Mouse (Mus musculus): ENCODE measurements at regions not wholly inside any gene's neighbourhood (a gene's known extent, or its start where the extent isn't known, plus 50 kb on each side); places are given as distances from the start of the nearest gene placed in this dataset.
"Not testable (repeated sequence)": the region's sequence is repeated elsewhere in the genome, so short reads cannot be mapped to it uniquely, and the experiment has no call there.

- intact Hi-C loops (cut with DNase I): no loop called here
- DNase-seq: no peak
Observed at GRCm38 (mm10) chr7:39716340-39717150, 199.0 kb downstream of the Zfp619 start.

DNA sequence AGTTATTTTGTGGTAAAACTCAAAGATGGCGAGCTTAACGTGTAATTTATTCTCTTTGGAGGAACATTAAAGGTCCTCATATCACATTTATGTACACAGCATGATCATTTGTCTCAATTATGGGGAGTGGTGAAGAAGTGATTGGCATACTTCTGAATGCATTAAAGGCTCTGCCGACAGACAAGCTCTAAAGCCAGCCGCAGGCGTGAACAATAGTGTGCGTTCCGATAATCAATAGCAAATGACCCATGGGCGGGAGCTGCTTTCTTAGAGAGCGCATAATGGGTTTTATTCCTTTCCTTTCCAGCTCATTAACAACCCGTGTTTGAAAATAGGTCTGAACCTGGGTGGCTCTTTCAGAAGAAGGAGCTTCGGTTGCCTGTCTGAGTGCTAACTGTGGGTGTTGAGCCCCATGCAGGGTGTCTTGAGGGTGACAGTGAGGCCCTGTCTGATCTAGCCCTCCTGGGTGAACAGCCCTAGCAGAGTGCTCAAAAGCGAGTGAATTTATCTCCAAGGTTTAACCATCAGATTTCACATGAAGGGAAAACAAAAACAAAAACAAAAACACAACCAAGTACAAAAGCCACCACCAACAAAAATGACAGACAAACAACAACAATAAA is 210.5 kb downstream of the Zfp619 start:
- intact Hi-C loops (cut with DNase I): no loop called here
- DNase-seq: no peak

- no peak for DNase-seq
Observed at GRCm38 (mm10) chr7:39728930-39729329, 211.4 kb downstream of the Zfp619 start.

GRCm38 (mm10) chr7:39729723-39730122 is 212.2 kb downstream of the Zfp619 start:
- no peak for DNase-seq
- intact Hi-C loops (cut with DNase I): no loop called here

More at GRCm38 (mm10) chr7:39728930-39729329, 211.4 kb downstream of the Zfp619 start:
- intact Hi-C loops (cut with DNase I): no loop called here

GRCm38 (mm10) chr7:39732790-39733189 is 215.2 kb downstream of the Zfp619 start:
- intact Hi-C loops (cut with DNase I): no loop called here
- DNase-seq: no peak

DNA sequence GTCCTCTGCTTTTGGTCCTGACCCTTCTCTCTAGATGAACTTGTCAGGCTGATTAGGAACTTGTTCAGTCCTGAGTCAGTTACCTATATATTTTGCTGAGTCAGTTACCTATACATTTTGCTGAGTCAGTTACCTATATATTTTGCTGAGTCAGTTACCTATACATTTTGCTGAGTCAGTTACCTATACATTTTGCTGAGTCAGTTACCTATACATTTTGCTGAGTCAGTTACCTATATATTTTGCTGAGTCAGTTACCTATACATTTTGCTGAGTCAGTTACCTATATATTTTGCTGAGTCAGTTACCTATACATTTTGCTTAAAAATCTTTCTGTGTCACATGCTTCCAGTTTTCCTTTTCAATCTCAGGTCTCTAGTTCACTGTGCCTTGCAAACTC is 230.8 kb downstream of the Zfp619 start:
- DNase-seq; intact Hi-C loops (cut with DNase I): not testable (repeated sequence)

DNA sequence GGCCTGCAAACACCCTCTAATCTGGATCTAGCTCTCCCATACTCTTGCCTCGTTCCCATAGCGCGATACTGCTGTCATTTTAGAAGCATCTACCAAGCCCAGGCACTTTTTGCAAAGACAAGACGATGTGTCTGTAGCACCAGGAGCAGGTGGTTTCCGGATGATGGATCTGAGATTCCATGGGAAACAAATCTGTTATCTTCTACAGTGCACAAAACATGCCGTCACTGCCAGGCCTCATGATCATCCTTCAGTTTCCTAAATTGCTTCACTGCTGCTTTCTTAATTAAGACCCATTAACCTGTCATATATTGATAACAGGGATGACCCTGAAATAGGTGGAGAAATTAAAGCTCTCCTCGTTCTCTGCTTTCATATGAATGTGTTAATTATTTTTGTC is 232.9 kb downstream of the Zfp619 start:
- DNase-seq: no peak
- intact Hi-C loops (cut with DNase I): no loop called here

DNA sequence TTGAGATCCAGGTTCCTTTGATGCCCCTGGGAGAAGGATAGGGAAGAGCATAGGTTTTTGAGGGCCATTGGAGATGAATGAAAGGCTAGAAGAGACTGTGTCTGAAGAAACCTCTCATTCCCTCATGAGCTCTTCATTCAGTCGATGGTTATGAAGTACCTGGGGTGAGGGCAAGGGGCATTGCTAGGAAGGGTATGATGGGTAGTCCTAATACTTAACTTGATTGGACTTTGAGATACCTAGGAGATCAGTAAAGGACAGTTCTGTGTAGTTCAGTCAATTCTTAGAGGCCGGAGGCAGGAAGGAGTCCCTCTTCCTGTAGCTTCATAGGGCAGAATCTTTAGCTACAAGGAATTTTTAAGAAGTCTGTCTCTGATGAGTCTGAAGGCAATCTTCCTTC is 246.8 kb downstream of the Zfp619 start:
- DNase-seq: no peak

GRCm38 (mm10) chr7:39765094-39765493 is 247.5 kb downstream of the Zfp619 start:
- intact Hi-C loops (cut with DNase I): no loop called here

More for the DNA sequence above, 246.8 kb downstream of the Zfp619 start:
- intact Hi-C loops (cut with DNase I): no loop called here

DNA sequence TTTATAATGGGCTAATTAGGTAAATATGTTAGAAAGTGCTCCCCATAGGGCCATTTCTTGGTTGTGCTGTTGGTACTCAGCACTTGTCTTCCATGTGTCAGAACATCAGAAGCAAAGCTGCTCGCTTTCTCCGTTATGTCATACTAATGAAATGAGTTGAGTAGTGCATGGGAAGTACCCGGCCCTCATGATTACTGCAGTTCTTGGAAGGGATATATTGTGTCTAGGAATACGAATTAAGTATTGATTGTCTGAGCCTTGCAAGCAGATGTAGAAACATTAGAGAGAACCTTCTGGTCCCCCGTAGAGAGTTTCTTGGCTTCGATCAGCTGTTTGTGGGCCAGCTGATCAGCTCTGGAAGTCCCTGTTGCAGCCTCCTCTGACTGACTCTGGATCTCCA is 255.7 kb downstream of the Zfp619 start:
- intact Hi-C loops (cut with DNase I): no loop called here
- no peak for DNase-seq

More at GRCm38 (mm10) chr7:39765094-39765493, 247.5 kb downstream of the Zfp619 start:
- no peak for DNase-seq

GRCm38 (mm10) chr7:39789321-39789720 is 271.8 kb downstream of the Zfp619 start:
- no peak for DNase-seq
- intact Hi-C loops (cut with DNase I): no loop called here

DNA sequence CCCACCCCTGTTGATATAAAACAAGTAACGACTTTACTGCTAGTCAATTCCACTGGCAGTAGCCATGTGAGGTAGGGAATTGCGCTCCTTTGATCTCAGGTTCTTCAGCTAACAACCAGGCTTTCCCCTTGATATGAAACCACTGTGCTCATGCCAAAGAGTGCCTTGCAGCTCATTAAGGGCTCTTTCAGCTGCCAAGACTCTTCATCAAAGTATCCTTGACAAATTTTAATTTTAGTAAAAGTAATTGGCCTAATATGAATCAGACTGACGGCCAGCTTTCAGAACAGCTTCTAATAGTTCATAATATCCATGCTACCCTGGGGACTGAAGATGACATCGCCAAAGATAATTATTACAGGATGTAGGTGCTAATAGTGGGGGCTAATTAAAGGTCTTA is 272.3 kb downstream of the Zfp619 start:
- DNase-seq: no peak
- intact Hi-C loops (cut with DNase I): no loop called here

DNA sequence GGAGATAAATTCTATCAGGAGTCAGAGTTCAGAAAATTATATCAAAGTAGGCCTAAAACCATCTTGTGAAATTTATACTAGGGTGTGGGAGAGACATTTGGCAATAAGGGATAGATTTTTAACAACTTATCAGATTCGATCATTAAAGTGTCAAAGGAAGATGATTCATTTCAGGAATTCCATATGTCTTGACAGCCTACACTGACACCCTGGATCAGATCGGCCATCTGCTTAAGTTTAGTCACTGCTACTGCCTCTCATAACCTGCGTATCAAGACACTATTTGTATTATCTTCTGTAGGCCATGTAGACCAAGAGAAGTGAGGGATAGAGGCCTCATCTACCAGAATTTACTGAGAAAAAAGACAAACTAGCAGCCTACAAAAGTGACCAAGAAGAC is 277.2 kb downstream of the Zfp619 start:
- no peak for DNase-seq
- intact Hi-C loops (cut with DNase I): no loop called here

- intact Hi-C loops (cut with DNase I): no loop called here
- no peak for DNase-seq
Observed at GRCm38 (mm10) chr7:39804276-39804675, 286.7 kb downstream of the Zfp619 start.

DNA sequence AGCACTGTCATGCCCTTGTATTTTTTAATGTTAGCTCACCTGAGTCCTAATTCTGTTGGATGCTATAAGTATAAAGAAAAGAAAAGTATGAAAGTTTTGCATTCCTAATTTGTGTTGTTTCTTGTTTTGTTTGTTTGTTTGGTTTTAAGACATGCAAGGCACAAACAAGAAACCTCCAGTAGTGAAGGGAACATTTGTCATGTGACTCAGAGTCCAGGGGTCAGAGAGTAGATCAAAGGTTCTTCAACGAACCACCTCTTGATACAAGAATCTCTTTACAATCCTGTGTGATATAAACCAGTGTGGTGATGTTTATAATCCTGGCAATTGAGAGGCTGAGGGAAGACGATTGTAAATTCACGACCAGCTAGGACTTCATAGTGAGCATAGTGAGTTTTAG is 300.5 kb downstream of the Zfp619 start:
- intact Hi-C loops (cut with DNase I): no loop called here
- DNase-seq: no peak

DNA sequence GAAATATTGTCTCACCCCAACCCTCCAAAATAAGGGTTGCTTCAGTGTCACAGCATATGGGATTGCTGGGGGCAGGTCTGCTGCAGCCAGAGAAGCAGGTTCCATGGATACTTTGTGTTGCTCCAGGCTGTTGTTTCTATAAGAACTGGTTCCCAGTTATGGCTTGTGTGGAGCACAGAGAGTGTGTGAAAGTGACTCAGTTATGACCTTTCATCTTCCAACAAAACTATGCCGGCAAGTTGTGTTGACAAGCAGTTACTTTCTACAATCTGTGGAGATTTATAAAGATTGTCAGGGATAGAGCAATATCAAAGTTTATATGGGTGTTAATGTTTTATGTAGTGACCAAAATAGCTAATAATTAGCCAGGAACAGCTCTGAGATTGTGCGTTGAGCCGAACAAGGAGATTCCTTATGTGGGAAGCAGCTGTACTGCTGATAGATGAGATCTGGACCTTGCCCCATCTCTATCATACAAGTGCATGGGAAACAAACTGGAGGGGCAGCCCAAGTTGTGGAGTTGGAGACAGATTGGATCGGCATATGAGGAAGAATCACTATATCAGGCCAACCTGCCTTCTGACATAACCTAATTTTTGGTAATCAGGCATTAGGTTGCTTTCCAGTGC is 305.1 kb downstream of the Zfp619 start:
- intact Hi-C loops (cut with DNase I): no loop called here

DNA sequence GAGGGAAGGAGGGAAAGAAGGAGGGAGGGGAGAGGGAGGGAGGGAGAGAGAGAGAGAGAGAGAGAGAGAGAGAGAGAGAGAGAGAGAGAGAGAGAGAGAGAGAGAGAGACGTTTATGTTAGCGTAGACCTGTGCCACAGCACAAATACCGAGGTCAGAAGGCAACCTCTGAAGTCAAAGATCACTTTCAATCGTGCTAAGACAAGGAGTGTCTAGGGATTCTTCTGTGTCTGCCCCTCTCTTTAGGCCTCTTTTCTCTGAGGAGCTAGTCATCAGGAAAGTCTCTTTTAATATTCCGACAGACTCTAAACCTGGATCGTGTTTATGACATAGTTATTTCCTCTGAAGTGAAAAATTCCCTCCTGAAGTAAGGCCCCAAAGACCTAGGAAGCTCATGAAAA is 310.8 kb downstream of the Zfp619 start:
- DNase-seq: no peak
- intact Hi-C loops (cut with DNase I): no loop called here

More for the DNA sequence above, 305.1 kb downstream of the Zfp619 start:
- no peak for DNase-seq

GRCm38 (mm10) chr7:39830831-39831230 is 313.3 kb downstream of the Zfp619 start:
- no peak for DNase-seq
- intact Hi-C loops (cut with DNase I): no loop called here

GRCm38 (mm10) chr7:39841988-39842387 is 324.4 kb downstream of the Zfp619 start:
- no peak for DNase-seq
- intact Hi-C loops (cut with DNase I): no loop called here

DNA sequence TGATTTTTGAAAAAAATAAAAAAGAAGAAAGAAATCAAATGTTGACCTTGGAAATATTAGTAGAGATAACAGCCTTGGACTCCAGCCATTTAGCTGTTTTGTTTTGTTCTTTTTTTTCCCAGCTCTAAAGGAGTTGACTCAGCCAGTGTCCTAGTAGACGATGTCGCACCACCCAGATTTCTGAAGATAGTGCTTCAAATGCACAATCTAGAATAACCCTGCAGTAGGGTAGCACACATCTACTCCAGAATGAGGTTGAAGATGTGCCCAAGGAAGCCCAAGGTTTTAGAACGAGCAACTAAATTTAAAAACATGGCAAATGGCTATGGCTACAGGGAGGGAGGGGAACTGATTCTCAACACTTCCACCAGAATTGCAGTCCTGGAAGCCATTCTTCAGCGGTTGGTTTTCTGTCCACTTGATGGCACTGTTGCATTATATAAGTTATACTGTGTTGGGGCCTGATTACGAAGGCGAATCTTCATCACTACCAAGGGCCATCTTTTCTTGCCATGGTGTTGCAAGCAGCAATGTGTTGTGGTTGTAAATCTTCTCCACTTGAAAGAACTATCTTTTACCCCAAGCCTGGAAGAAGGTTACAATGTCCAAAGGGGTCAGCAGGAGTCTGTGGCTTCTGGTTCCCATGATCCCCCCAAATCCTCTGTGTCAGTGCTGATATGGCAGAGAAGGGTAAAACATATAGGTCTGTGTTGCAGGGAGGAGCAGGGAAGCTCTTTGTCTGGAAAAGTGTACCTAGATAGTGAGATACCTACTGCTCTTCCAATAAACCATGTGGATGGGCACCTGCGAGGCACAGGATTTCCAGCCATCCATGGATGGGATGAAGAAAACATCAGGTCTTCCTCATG is 330.6 kb downstream of the Zfp619 start:
- no peak for DNase-seq

DNA sequence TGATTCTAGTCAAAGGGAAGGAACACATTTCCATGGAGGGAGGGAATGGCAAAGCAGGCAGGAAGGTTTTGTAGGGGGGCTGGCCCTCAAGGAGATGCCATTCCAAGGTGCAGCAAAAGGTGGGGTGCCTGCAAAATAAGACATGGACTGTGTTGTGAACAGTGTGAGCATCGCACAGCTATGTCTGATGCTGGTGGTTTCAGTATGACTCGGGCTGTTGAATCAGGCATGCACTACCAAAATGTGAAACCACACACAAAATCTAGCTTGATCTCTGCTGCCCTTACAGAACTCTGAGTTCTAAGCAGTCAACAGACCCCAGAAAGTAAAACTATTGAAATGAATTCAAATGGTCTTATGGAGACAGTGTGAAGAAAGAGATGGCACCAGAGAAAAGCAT is 339.7 kb downstream of the Zfp619 start:
- no peak for DNase-seq
- intact Hi-C loops (cut with DNase I): no loop called here

More for the DNA sequence above, 330.6 kb downstream of the Zfp619 start:
- intact Hi-C loops (cut with DNase I): loop anchor here (5.0 kb wide), 1 partner anchor 424 kb away; no protein-coding TSS in a partner anchor
